Mouse (Mus musculus): ENCODE data around the gene Tln1. TPM values are rescaled to one million over a fixed set of nuclear protein-coding genes. Genes with fewer than 3 reads are reported as not detected.

Tln1 gene
- polyA plus RNA-seq (2012; rRNA removed): 193 and 213 TPM in 2 replicates

GRCm38 (mm10) chr4:43561997-43562768 lies at the start of gene Tln1, which contains the start of gene Creb3:
Tln1 (minus strand) TSS chr4:43562691.
Creb3 (plus strand) TSS chr4:43562332.

GRCm38 (mm10) chr4:43584444-43585416 lies 22.2 kb upstream of the Tln1 start, which contains the start of gene Msmp:
Msmp (minus strand) TSS chr4:43584494.

GRCm38 (mm10) chr4:43578376-43579204 lies 16.1 kb upstream of the Tln1 start, which contains the start of the genes Rgp1 and Gba2:
Rgp1 (plus strand) TSS chr4:43578715.
Gba2 (minus strand) TSS chr4:43578873.

GRCm38 (mm10) chr4:43506536-43507185 lies 55.8 kb downstream of the Tln1 start, which contains the start of gene Car9:
Car9 (plus strand) TSS chr4:43506966.

GRCm38 (mm10) chr4:43499407-43500333 lies 62.8 kb downstream of the Tln1 start, which contains the start of gene Arhgef39:
Arhgef39 (minus strand) TSS chr4:43499695.

GRCm38 (mm10) chr4:43492821-43493185 lies 69.7 kb downstream of the Tln1 start, which contains the start of gene Ccdc107:
Ccdc107 (plus strand) TSS chr4:43492900.

GRCm38 (mm10) chr4:43483535-43484091 lies 78.9 kb downstream of the Tln1 start, which contains the start of gene Sit1:
Sit1 (minus strand) TSS chr4:43483734.

Other genes starting within 250 kb of the Tln1 start
- gene Rusc2, start 180.7 kb downstream of the Tln1 start, polyA plus RNA-seq (2012; rRNA removed): 22.6 and 22.9 TPM in 2 replicates
- gene Fam166b, start 133.6 kb downstream of the Tln1 start, polyA plus RNA-seq (2012; rRNA removed): 17.4 and 21.9 TPM in 2 replicates
- 102 and 112 TPM in 2 replicates for gene Tesk1, start 120.8 kb downstream of the Tln1 start, polyA plus RNA-seq (2012; rRNA removed)
- gene Cd72, start 108.1 kb downstream of the Tln1 start, polyA plus RNA-seq (2012; rRNA removed): 3.9 and 6.4 TPM in 2 replicates
- gene Sit1, start 79.0 kb downstream of the Tln1 start, polyA plus RNA-seq (2012; rRNA removed): not detected in 2 replicates
- gene Ccdc107, start 69.8 kb downstream of the Tln1 start, polyA plus RNA-seq (2012; rRNA removed): 256 and 473 TPM in 2 replicates
- 31.5 and 48.4 TPM in 2 replicates for gene Arhgef39, start 63.0 kb downstream of the Tln1 start, polyA plus RNA-seq (2012; rRNA removed)
- gene Car9, start 55.7 kb downstream of the Tln1 start, polyA plus RNA-seq (2012; rRNA removed): 6.6 and 7.2 TPM in 2 replicates
- gene Tpm2, start 38.9 kb downstream of the Tln1 start, polyA plus RNA-seq (2012; rRNA removed): 105 and 120 TPM in 2 replicates
- 125 and 150 TPM in 2 replicates for gene Creb3, start 359 bp downstream of the Tln1 start, polyA plus RNA-seq (2012; rRNA removed)
- gene Rgp1, start 16.0 kb upstream of the Tln1 start, polyA plus RNA-seq (2012; rRNA removed): 70.8 and 74.5 TPM in 2 replicates
- gene Gba2, start 16.2 kb upstream of the Tln1 start, polyA plus RNA-seq (2012; rRNA removed): 26.8 and 33.6 TPM in 2 replicates
- gene Msmp, start 21.8 kb upstream of the Tln1 start, polyA plus RNA-seq (2012; rRNA removed): 0.63 and 1.5 TPM in 2 replicates
- gene Npr2, start 69.2 kb upstream of the Tln1 start, polyA plus RNA-seq (2012; rRNA removed): 113 and 117 TPM in 2 replicates
- 20.8 and 24.0 TPM in 2 replicates for gene Spag8, start 90.9 kb upstream of the Tln1 start, polyA plus RNA-seq (2012; rRNA removed)
- 65.2 and 84.4 TPM in 2 replicates for gene Hint2, start 93.8 kb upstream of the Tln1 start, polyA plus RNA-seq (2012; rRNA removed)
- 24.0 and 31.0 TPM in 2 replicates for gene Tmem8b, start 106.3 kb upstream of the Tln1 start, polyA plus RNA-seq (2012; rRNA removed)
- 0.05 TPM in 1 of 2 replicates, not detected in the other for gene Fam221b, start 106.5 kb upstream of the Tln1 start, polyA plus RNA-seq (2012; rRNA removed)
- gene Olfr70, start 138.1 kb upstream of the Tln1 start, polyA plus RNA-seq (2012; rRNA removed): not detected in 2 replicates
- gene Olfr71, start 147.6 kb upstream of the Tln1 start, polyA plus RNA-seq (2012; rRNA removed): not detected in 2 replicates
- 4.2 and 5.3 TPM in 2 replicates for gene Hrct1, start 164.5 kb upstream of the Tln1 start, polyA plus RNA-seq (2012; rRNA removed)
- gene Spaar, start 167.3 kb upstream of the Tln1 start, polyA plus RNA-seq (2012; rRNA removed): 1.0 and 1.1 TPM in 2 replicates
- gene Olfr159, start 208.3 kb upstream of the Tln1 start, polyA plus RNA-seq (2012; rRNA removed): not detected in 2 replicates